ENCODE assay signal across 37 mouse cellular contexts in genomic region chr15:4734150-4734549, GRCm38 (mm10). TPM values are rescaled to one million over a fixed set of nuclear protein-coding genes. Genes with fewer than 3 reads are reported as not detected.
A peak's percentile ranks its signal among the peaks of the same experiment; 100 is the strongest.
DNase-seq lines count a peak whose midpoint lies in the region; ATAC-seq and TF ChIP-seq lines count a peak whose summit lies in the region.
"Had no signal": no experiment of that assay in that cellular context is flagged by ENCODE, and none has a peak within 500 bp of the region (broad histone marks: within the 10 kb centered on the region; RNA-seq: fewer than 3 reads in every experiment).

No protein-coding gene starts in this region.

- WGBS in lung, adult 2 months = 68% methylated on average over 1 of the region's 1 CpGs
- WGBS in kidney, embryonic 16.5 days = 67% methylated on average over 1 of the region's 1 CpGs

- no peaks in the 10 kb centered on the region for H3K9me3 ChIP-seq in kidney, embryonic 16.5 days (ENCODE audit: low read length)
- H3K9me3 ChIP-seq: hindbrain, embryonic 12.5 days; intestine, embryonic 15.5 days; liver, embryonic 15.5 days; neural tube, embryonic 12.5 days had no signal

- no peaks in the 10 kb centered on the region for H3K4me1 ChIP-seq in lung, adult 2 months (ENCODE audit: control insufficient read depth, insufficient read depth, low read length)
- H3K4me1 ChIP-seq in kidney, embryonic 16.5 days (ENCODE audit: insufficient read depth, low read length) = peaks cover 3% of the 10 kb centered on the region; the same call in 1 of the 2 replicates
- H3K4me1 ChIP-seq: hindbrain, embryonic 12.5 days; intestine, embryonic 15.5 days; liver, embryonic 15.5 days; neural tube, embryonic 12.5 days had no signal

- ATAC-seq in kidney, embryonic 16.5 days (ENCODE audit: low FRiP score, low TSS enrichment) = peak; percentile 57; the same call in 1 of the 2 replicates
- no peak for ATAC-seq in erythroid progenitor cell, adult 5-6 weeks (replicated peaks; ENCODE audit: low FRiP score, poor library complexity, severe bottlenecking)
- ATAC-seq: activated CD4-positive, CD25-positive, alpha-beta regulatory T cell, adult 4 months; forebrain, embryonic 14.5 days; hindbrain, postnatal 0 days; intestine, embryonic 15.5 days; midbrain, embryonic 16.5 days had no signal

- TF ChIP-seq CTCF in lung, adult 2 months (IDR thresholded peaks at IDR 0.05; ENCODE audit: insufficient read depth, low read length) = no peak

- H3K27me3 ChIP-seq in kidney, embryonic 16.5 days (ENCODE audit: insufficient read depth, low read length) = no peaks in the 10 kb centered on the region
- H3K27me3 ChIP-seq: hindbrain, embryonic 12.5 days; intestine, embryonic 15.5 days; liver, embryonic 15.5 days; neural tube, embryonic 12.5 days had no signal

- H3K36me3 ChIP-seq in kidney, embryonic 16.5 days (ENCODE audit: insufficient read depth, low read length) = no peaks in the 10 kb centered on the region
- H3K36me3 ChIP-seq: hindbrain, embryonic 12.5 days; intestine, embryonic 15.5 days; liver, embryonic 15.5 days; neural tube, embryonic 12.5 days had no signal

- peak overlapping the region; percentile 71; the same call in 1 of the 2 replicates for H3K27ac ChIP-seq in kidney, embryonic 16.5 days (ENCODE audit: low read length)
- H3K27ac ChIP-seq: hindbrain, embryonic 12.5 days; hindbrain, postnatal 0 days; intestine, embryonic 15.5 days; liver, embryonic 15.5 days; neural tube, embryonic 12.5 days had no signal

- no peak for TF ChIP-seq POLR2A in lung, adult 2 months (IDR thresholded peaks at IDR 0.05; ENCODE audit: borderline replicate concordance, extremely low read depth, low read depth, low read length)

- no peak overlapping the region for H3K4me2 ChIP-seq in kidney, embryonic 16.5 days (replicated peaks; ENCODE audit: low read depth, low read length)
- H3K4me2 ChIP-seq: heart, embryonic 11.5 days; hindbrain, embryonic 12.5 days; intestine, embryonic 15.5 days; liver, embryonic 15.5 days; midbrain, embryonic 11.5 days; neural tube, embryonic 12.5 days had no signal

- no peak overlapping the region for H3K4me3 ChIP-seq in lung, adult 2 months (replicated peaks; ENCODE audit: extremely low read depth, low read depth, low read length)
- no peak overlapping the region for H3K4me3 ChIP-seq in kidney, embryonic 16.5 days (ENCODE audit: low read length)
- H3K4me3 ChIP-seq: hindbrain, embryonic 12.5 days; intestine, embryonic 15.5 days; liver, embryonic 15.5 days; myocyte; neural tube, embryonic 12.5 days had no signal

- DNase-seq in kidney, adult 9 months = peak; percentile 59
- no peak for DNase-seq in kidney, postnatal 25 days
- peak; percentile 39 for DNase-seq in lung, postnatal 36 days
- DNase-seq in lung, adult 2 months = no peak
- peak; percentile 7 for DNase-seq in yolk sac, embryonic 10.5 days (ENCODE audit: low spot score)
- DNase-seq: adrenal gland, adult 8-10 months; B cell, adult 2 months; cerebellum, adult 8-10 months; cerebellum, postnatal 25 days; gastrocnemius, postnatal 25 days; heart, adult 11 months; heart, postnatal 36 days; left cerebral cortex, postnatal 4 days; right cerebral cortex, adult 18-20 months; spleen, adult 18-20 months; thymus, adult 2 months; thymus, postnatal 36 days had no signal

- no peak overlapping the region for H3K9ac ChIP-seq in kidney, embryonic 16.5 days (replicated peaks; ENCODE audit: low read length)
- H3K9ac ChIP-seq: hindbrain, embryonic 12.5 days; intestine, embryonic 15.5 days; liver, embryonic 15.5 days; neural tube, embryonic 12.5 days had no signal

RNA-seq across cellular contexts. Expression of gene C6, which starts 7.2 kb away (rescaled TPM):
- 17.3 and 24.6 TPM in 2 replicates for polyA plus RNA-seq in lung, adult 2 months (2012; rRNA removed)
- not detected in 2 replicates for polyA plus RNA-seq in kidney, embryonic 16.5 days (2015; fragmentation: Nextera tagmentation; extraction: Ambion mirVana)
- not detected in 2 replicates for total RNA-seq in erythroid progenitor cell, adult 5-6 weeks (2015; ENCODE audit: low replicate concordance)
- not detected in 2 replicates for total RNA-seq in erythroid progenitor cell, adult 5-6 weeks (2017; ENCODE audit: low replicate concordance)
- total RNA-seq: hindbrain, postnatal 0 days; layer of hippocampus, postnatal 25 days; left cerebral cortex, adult 8-10 months; left cerebral cortex, postnatal 4 days; megakaryocyte, adult 5-6 weeks had no signal
- polyA plus RNA-seq: activated CD4-positive, CD25-positive, alpha-beta regulatory T cell, adult 4 months; embryonic facial prominence, embryonic 11.5 days; forebrain, embryonic 14.5 days; frontal cortex, adult 2 months; heart, embryonic 11.5 days; heart, embryonic 16.5 days; hindbrain, embryonic 12.5 days; lung, embryonic 16.5 days; midbrain, embryonic 11.5 days; midbrain, embryonic 16.5 days; myocyte; neural tube, embryonic 12.5 days had no signal

Comparison
In these comparisons a context has a peak if more than half of its experiments do, and no peak if none do; other contexts are left out.
1. DNase-seq: peak in kidney, adult 9 months (single experiment), lung, postnatal 36 days (single experiment) and yolk sac, embryonic 10.5 days (single experiment); none in kidney, postnatal 25 days (0 of 2) and lung, adult 2 months (single experiment).
2. RNA of gene C6, which starts 7.2 kb away (polyA plus RNA-seq): 17.3 to 24.6 TPM in lung, adult 2 months; not detected in kidney, embryonic 16.5 days; every median in the first group is over 10 times any median in the second.